Mouse (Mus musculus): ENCODE measurements around the gene Inhbc.
A peak's percentile ranks its signal among the peaks of the same experiment; 100 is the strongest.

DNA sequence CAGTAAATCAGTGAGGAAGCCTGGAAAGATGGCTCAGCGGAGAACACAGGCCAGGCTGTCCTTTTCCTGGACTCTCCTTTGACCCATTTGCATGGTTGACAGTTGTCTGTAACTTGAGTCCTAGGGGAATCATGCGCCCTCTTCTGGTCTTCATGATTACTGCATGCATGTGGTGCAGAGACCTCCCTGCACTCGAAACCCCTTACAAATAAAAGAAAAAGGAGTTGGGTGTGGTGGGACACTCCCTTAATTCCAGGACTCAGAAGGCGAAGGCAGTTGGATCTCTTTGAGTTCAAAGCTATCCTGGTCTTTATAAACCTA lies 57.9 kb downstream of the Inhbc start:
- TF ChIP-seq EP300 (IDR thresholded peaks at IDR 0.05; ENCODE audit: insufficient read depth, low read depth, low read length) (peak; percentile 79), CTCF (IDR thresholded peaks at IDR 0.05) (no peak; the same call in 1 of the 2 replicates), POLR2A (IDR thresholded peaks at IDR 0.05; ENCODE audit: insufficient read depth, low read depth, low read length) (peak; percentile 39; the same call in 1 of the 2 replicates)
